Mouse (Mus musculus) adipocyte (in vitro differentiated cells): Measurements from ENCODE around the gene Bcl2a1b.

Experiments
- DNase-seq: peaks from one replicate; pipeline ENCODE4 v3.0.0-alpha.2; 2016; ENCODE audit warnings: low spot score

Gene Bcl2a1b

DNA sequence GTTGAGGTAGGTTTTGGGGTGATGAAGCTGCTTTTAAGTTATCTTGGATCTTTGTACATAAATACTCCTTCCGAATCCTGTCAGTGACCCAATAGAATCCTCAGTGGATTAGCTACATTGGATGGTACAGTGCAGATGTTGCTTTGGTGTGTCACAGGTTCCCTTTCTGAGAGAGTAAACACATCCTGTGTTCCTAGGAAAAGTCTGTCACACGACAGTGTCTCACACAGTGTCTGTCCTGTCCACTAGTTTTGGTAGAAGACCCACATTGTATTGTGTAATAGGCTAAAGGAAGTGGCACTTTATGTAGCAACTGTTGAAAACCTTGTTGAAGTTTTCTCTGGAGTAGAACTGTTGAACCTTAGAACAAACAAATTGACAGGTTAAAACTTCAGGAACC lies 54.4 kb downstream of the Bcl2a1b start:
- no peak for DNase-seq

DNA sequence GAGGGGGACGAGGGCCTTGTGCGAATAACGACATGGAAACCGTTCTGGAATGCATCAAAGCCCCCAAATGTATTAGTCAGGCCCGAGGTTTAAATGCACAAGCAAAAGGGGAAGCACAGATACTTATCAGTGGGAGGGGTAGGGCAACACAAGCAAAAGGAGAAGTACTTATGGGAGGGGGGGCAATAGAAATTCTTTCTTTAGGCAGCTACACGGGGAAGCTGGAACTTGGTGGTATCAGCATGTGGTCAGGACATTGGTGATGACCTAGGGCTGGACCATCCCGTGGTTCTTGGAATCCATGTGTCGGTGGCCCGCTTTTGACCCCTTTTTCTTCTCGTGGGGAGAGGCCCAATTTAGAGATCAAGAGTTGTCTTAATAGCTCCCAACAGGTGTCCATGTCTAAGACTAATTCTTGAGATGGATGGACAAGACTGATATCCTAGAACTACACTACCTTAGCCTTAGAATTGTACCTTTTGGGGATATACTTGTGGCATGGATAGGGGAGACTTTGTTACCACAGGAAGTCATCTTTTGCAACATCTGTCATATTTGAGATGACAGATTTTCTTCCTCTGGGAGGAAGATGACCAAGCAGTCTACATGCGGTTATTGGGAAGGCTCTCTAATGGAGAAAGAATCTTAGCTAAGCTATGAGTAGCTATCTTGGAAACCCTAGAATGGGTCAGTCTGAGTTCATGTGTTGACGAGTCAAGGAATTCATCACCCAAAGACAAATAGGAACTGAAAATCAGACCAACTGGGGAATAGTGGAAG lies 57.7 kb downstream of the Bcl2a1b start:
- DNase-seq = no peak
